Mouse (Mus musculus) right cerebral cortex, postnatal 10 days (tissue): ENCODE data around the gene Fkbpl.

Experiments used
- DNase-seq, 2 experiments: peaks; one replicate each; pipeline ENCODE4 v3.0.0; 2021; ENCODE audit warnings: low spot score in 2 of 2

Fkbpl gene

DNA sequence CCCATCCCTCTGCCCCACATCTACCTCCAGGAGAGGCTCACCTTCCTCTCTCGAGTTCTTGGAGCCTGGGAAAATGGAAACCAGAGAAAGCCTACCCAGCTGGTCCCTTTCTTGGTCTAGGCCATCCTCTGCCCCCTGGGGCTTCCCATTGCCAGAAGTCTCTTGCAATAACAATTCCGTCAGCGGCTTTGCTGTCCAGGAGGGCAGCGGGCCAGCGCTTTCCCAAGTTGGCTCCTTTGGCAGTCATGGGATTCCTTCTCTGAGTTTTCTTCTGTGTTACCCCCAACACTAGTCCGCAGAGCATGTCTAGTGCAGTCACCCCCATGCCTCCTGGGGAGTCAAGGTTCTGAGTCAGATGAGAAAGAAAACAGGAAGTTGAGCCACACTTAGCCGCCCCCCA is 48.3 kb downstream of the Fkbpl start:
- no peak for DNase-seq
